Mouse (Mus musculus) cerebellum, adult 18-20 months (tissue): Measurements from ENCODE around the gene Aunip.

ENCODE experiments used
- DNase-seq, 2 experiments: peaks; one replicate each; pipeline ENCODE4 v3.0.0; 2021

Aunip gene

GRCm38 (mm10) chr4:134510845-134511411 lies at the start of gene Aunip:
Aunip (plus strand) TSS chr4:134510999.
- DNase-seq = peak; percentile 88

GRCm38 (mm10) chr4:134461252-134461651 lies 49.5 kb upstream of the Aunip start:
- DNase-seq = no peak

GRCm38 (mm10) chr4:134465789-134466188 lies 45.0 kb upstream of the Aunip start:
- DNase-seq = no peak

GRCm38 (mm10) chr4:134466381-134467262 lies 44.2 kb upstream of the Aunip start:
- no peak for DNase-seq

DNA sequence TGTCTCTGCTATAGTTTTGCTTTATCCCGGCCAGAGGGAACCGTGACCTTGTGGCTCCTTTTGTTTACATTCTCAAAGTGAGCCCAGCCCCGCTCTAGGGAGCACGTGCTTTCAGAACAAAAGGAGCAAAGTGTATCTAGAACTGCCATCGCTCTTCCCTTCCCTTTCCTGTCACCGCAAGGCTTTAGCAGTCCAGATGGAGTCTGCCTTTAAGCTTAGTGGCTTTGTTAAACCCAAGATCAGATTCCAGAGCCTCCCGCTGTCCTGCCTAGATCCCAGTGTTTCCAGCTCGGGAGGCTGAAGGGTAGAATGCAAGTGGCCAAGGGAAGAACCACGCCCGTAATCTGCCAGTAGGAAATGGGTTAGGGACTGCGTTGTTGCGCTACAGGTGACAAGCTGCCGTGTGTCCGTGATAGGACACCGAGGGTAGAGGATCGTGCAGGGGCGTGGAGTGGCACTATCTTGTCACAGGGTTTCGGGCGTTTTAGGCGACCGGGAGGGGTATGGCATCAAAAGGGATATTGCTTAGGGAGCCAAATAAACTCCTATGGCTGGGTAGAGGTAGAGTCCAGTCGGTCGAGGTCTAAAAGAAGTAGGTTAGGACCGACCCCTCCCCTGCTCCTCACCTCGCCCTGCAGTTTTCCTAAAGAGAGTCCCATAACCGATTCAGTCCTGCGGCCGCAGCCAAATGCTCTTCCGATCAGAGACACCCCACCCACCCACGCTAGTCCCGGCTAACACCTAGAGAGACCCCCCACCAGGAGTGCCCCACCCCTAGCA lies 43.2 kb upstream of the Aunip start:
- peak; percentile 46 to 61 for DNase-seq

GRCm38 (mm10) chr4:134468215-134468575 lies 42.6 kb upstream of the Aunip start, which contains the start of gene Stmn1:
Stmn1 (plus strand) TSS chr4:134468320.
- DNase-seq = peak; percentile 95 to 98

DNA sequence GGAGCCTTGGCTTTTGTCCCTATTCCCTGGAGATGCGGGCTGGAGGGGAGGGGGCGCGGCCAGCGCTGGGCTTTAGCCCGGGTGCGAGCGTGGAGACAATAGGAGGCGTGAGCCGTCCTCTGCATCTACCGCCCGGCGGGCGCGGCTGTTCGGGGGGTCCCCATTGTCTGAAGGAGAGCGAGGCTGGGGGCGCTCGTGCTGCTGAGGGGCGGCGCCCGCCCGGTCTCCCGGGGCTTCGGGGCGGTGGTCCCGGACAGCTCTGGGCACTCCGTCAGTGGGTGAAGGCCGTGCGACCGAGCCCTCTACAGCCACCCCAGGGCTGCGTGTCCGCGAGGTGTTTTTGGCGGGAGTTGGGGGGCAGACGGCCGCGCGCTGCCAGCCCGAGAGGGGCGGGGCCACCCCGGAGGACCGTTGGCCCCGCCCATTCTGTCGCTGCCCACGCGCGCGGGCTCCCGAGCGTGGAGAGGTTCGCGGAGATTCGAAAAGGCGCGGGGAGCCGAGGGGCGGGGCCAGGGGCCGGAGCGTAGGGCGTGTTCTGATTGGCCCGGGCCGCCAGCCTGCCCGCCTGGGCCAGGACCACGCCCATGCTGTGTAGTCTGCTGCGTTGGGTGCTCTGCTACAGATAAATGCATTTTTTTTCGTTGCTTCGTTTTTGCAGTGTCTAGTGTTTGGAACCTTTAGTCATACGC lies 42.1 kb upstream of the Aunip start:
- DNase-seq = peak; percentile 96 to 97

DNA sequence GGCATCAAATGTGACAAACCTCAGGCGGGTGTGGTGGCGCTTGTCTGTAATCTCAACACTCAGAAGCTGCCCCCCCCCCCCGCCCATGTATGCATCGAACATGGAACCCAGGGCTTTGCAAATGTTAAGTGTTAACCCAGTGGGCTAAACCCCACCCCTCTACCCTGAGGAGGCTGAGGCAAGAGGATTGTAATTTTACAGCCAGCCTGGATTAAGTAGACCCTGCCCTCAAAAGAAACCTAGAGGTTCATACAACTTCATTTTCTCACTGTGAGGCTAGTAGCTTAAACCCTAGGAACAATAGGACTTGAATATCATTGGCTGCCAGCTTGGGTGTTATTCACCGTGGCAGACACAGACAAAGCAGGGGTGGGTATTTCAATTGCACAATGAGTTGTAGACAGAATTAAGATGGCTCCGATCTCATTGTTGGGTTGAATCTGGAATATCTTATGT lies 41.4 kb upstream of the Aunip start:
- no peak for DNase-seq

- no peak for DNase-seq
Observed at GRCm38 (mm10) chr4:134469985-134470384, 40.8 kb upstream of the Aunip start.

DNA sequence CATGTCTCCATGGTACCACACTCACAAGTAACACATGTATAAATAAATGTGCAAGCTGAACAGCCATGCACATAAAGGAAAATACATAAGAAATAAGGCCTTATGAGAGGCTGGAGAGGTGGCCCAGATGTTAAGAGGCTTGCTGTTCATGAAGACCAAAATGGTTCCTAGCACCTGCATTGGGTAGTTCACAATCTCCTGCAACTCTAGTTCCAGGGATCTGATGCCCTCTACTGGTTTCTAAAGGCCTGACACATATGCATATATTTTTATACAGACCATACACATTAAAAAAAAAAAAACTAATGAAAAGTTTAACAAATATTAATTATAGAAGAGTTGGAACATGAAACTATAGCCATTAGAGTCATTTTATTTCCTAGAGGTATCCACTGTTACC lies 39.3 kb upstream of the Aunip start:
- no peak for DNase-seq

DNA sequence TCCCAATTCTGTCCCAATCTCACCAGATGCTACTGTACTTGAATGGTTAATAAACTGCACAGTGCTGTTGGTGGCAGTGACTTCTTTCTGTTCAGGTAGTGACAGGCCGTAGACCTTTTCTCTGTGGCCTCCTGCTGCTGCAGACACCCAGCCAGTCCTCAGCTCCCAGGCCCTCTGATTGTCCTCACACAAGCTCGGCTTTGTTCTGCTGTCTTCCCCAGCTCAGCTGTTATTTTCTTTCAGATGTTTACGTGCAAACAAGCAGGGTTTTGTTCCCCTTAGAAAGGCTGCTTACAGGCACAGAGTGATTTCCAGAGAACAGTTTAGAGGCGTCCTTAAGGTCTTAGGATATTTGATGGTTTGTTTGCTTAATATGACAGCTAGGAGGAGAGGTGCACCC lies 37.0 kb upstream of the Aunip start:
- DNase-seq = no peak

DNA sequence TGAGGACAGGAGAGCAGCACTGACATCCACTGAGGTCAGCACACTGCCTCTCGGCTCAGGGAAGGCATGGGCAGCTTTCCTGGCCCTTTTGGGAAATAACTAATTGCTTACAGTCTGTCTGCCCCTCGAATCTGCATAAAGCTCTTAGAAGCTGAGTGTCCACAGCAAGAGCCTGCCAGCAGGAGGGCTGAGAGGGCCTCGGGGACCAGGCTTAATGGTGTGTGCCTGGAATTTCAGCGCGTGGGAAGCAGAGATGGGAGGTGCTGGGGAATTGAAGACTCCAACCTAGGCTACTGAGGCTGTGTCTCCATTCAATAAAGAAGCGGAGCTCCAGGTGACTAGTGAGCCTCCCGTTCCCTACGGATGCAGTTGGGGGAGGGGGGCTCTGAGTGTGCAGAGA lies 36.6 kb upstream of the Aunip start:
- DNase-seq = no peak

- peak; percentile 67 for DNase-seq
Observed at GRCm38 (mm10) chr4:134476899-134477298, 33.9 kb upstream of the Aunip start.

GRCm38 (mm10) chr4:134478031-134478430 lies 32.8 kb upstream of the Aunip start:
- DNase-seq = peak; percentile 92 to 98

DNA sequence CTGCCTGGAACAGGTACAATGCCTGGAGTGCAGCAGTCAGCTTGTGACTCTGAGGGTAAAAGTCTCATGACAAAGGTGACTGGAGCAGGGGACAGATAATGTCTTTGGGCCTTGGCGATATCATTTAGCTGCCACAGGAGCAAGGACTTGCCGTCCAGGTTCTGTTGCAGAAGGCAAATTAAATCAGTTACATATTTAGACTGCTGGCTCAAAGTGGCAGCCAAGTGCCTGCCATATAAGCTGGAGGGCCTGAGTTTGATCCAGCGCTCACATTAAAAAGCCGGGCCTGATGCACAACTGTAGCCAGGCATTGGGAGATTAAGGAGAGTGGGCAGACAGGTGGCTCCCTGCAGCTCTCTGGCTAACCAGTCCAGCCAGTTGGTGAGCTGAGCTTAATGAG lies 31.0 kb upstream of the Aunip start:
- no peak for DNase-seq

DNA sequence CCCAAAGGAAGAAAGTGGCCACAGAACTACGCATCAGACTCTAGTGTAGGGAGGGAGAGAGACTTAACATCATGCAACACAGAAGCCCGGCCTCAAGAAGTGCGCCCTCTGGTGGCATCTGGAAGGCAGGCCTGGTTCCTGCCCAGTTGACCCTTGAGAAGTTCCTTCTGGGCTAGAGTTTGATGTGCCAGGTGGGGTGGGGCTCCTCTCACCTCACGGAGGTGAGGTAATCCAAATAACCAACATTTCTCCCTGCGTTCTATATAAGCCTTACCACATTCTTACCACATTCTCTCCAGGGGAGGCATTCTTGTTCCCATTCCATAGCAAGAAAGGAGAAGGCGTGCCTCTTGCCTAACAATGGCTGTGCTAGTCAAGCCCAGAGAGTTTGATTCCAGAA lies 29.9 kb upstream of the Aunip start:
- DNase-seq = peak; percentile 80 to 82

GRCm38 (mm10) chr4:134481270-134481669 lies 29.5 kb upstream of the Aunip start:
- peak in 1 of 2 experiments; percentile 39 for DNase-seq

DNA sequence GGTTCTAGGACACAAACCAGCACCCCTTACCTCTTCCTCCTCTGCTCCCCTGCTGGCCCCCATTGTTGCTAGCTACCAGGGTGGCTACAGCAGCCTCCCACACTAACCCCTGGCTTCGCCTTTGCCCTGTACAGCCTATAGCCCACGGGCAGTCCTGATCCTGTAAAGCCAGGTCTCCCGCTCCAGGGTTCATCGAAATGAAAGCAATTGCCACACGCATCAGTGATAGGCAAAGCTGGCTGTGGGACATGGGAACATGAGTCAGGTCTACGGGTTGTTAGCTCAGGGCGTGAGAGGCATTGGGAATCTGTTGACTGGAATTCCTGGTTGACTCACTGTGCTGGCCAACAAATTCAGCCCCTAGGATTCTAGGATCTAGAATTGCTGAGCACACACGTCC lies 28.4 kb upstream of the Aunip start:
- peak; percentile 45 to 60 for DNase-seq

DNA sequence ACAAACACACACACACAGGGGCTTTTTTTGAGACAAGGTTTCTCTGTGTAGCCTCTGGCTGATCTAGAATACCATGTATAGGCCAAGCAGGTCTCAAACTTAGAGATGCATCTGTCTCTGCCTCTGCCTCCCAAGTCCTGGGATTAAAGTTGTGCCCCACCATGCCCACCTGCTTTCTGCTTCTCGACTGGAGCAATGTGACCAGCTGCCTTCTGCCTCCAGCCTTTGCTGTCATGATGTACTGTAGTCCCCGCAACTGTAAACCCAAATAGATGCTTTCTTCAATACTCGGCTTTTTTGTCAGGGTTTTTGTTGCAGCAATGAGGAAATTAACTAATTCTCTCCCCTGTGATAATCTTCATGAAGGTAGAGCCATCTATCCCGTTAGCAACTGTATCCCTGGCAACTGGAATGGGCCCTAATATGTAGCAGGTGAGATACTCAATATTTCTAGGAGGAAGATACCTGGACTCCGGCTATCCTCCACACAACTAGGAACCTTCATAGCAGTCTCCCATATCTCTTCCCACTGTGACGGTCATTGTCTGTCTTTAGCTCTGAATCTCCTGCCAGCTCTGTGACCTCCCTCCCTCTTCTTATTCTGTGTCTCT lies 27.6 kb upstream of the Aunip start:
- DNase-seq = no peak

DNA sequence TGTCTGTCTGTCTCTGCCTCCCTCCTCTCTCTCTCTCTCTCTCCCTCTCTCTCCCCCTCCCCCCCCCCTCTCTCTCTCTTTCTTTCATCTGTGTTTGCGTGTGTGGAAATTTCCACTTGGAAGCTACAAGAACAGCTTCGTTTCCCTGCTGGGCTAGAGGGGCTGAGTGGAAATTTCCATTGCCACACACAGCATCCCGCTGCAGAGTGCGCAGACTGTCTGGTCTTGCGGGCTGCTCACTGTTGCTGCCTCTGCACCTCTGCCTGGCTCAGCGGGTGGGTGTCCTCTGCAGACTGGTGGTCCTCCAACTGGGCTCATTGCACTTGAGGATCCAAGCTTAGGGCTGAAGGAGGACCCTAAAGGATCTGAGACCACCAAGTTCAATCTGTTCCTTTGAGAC lies 27.1 kb upstream of the Aunip start:
- peak; percentile 89 to 94 for DNase-seq

DNA sequence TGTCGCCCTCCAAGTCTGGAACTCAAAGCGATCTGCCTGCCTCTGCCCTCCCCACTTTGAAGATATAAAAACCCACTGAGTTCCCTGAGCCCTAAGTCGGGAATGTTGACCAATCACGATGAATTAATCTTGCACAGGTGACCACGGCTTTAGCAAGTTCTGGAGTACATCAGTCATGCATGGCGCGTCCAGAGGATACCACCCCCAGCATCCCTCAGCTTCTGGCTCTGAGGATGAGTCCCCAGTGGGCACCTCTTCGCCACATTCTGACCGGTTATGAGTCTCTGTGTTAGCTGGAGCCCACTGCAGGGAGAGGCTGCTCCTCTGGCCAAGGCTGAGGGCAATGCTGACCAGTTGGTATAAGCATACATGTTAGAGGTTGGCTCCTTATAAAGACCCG lies 26.6 kb upstream of the Aunip start:
- DNase-seq = peak; percentile 48 to 71

- peak; percentile 45 to 51 for DNase-seq
Observed at GRCm38 (mm10) chr4:134485151-134485900, 25.5 kb upstream of the Aunip start.
